Mouse (Mus musculus) MEL (cell line): ENCODE measurements around the gene Slc17a7.

Experiments
- JUND ChIP-seq: IDR thresholded peaks from 2 replicates; pipeline ENCODE4 v1.6.1; 2011; ENCODE audit warnings: low read depth, mild to moderate bottlenecking, improper control_type of control experiment, low read length
- POLR2A ChIP-seq, 2 experiments: IDR thresholded peaks; 2 replicates each; pipeline ENCODE4 v1.6.1; 2011 to 2012; ENCODE audit warnings: low read length in 2 of 2, mild to moderate bottlenecking in 2 of 2, control low read depth in 1 of 2, improper control_type of control experiment in 1 of 2, low read depth in 1 of 2, moderate library complexity in 1 of 2; ENCODE audit not compliant: control insufficient read depth in 1 of 2, insufficient read depth in 1 of 2, poor library complexity in 1 of 2

- TF ChIP-seq JUND (no peak), POLR2A (IDR thresholded peaks at IDR 0.05; ENCODE audit: control insufficient read depth in 1 of 2, insufficient read depth in 1 of 2, low read depth in 1 of 2, low read length in 2 of 2, poor library complexity in 1 of 2) (no peak)
Observed at GRCm38 (mm10) chr7:45175398-45175797, 11.6 kb downstream of the Slc17a7 start.
